24 mouse cellular contexts compared by ENCODE assay signal in genomic region chr12:57922031-57922430, GRCm38 (mm10).
"Had no signal": no experiment of that assay in that cellular context is flagged by ENCODE, and none has a peak within 500 bp of the region (broad histone marks: within the 10 kb centered on the region; RNA-seq: fewer than 3 reads in every experiment).

No protein-coding gene starts in this region.

- H3K36me3 ChIP-seq: heart, embryonic 13.5 days; heart, embryonic 15.5 days; hindbrain, embryonic 13.5 days; hindbrain, embryonic 15.5 days; kidney, embryonic 15.5 days; limb, embryonic 13.5 days; limb, embryonic 15.5 days had no signal

- H3K9ac ChIP-seq: heart, embryonic 13.5 days; heart, embryonic 15.5 days; hindbrain, embryonic 13.5 days; hindbrain, embryonic 15.5 days; kidney, embryonic 15.5 days; limb, embryonic 13.5 days; limb, embryonic 15.5 days; liver, embryonic 14.5 days had no signal

- ATAC-seq: hindbrain, postnatal 0 days; intestine, embryonic 16.5 days had no signal

- H3K27me3 ChIP-seq: heart, embryonic 13.5 days; heart, embryonic 15.5 days; hindbrain, embryonic 13.5 days; hindbrain, embryonic 15.5 days; kidney, embryonic 15.5 days; limb, embryonic 13.5 days; limb, embryonic 15.5 days had no signal

- H3K27ac ChIP-seq: heart, embryonic 13.5 days; heart, embryonic 15.5 days; hindbrain, embryonic 13.5 days; hindbrain, embryonic 15.5 days; hindbrain, postnatal 0 days; kidney, embryonic 15.5 days; kidney, postnatal 0 days; limb, embryonic 13.5 days; limb, embryonic 15.5 days; liver, embryonic 14.5 days had no signal

- H3K4me3 ChIP-seq: heart, embryonic 13.5 days; heart, embryonic 15.5 days; hindbrain, embryonic 13.5 days; hindbrain, embryonic 15.5 days; kidney, embryonic 15.5 days; limb, embryonic 13.5 days; limb, embryonic 15.5 days had no signal

- H3K4me1 ChIP-seq: heart, embryonic 13.5 days; heart, embryonic 15.5 days; hindbrain, embryonic 13.5 days; hindbrain, embryonic 15.5 days; kidney, embryonic 15.5 days; limb, embryonic 13.5 days; limb, embryonic 15.5 days had no signal

- DNase-seq: gastrocnemius, postnatal 14 days; gastrocnemius, postnatal 36 days; heart, adult 11 months; heart, postnatal 36 days; kidney, adult 11 months; kidney, adult 2 months; kidney, adult 9 months; kidney, postnatal 14 days; kidney, postnatal 36 days; layer of hippocampus, adult 9-11 months; layer of hippocampus, postnatal 36 days; left cerebral cortex, postnatal 4 days had no signal

- H3K4me2 ChIP-seq: heart, embryonic 11.5 days; heart, embryonic 13.5 days; heart, embryonic 15.5 days; hindbrain, embryonic 13.5 days; hindbrain, embryonic 15.5 days; kidney, embryonic 15.5 days; limb, embryonic 13.5 days; limb, embryonic 15.5 days had no signal

- H3K9me3 ChIP-seq: heart, embryonic 13.5 days; heart, embryonic 15.5 days; hindbrain, embryonic 13.5 days; hindbrain, embryonic 15.5 days; kidney, embryonic 15.5 days; limb, embryonic 13.5 days; limb, embryonic 15.5 days had no signal
